Mouse (Mus musculus) A20 (cell line): ENCODE data around the gene Srgap2.
A peak's percentile ranks its signal among the peaks of the same experiment; 100 is the strongest.

Experiments
- DNase-seq: peaks from one replicate; pipeline ENCODE4 v3.0.0-alpha.2; 2011; ENCODE audit warnings: low read depth, low spot score

Srgap2 gene

GRCm38 (mm10) chr1:131417821-131418660, 109.1 kb downstream of the Srgap2 start:
- no peak for DNase-seq

- DNase-seq = no peak
Observed at GRCm38 (mm10) chr1:131417059-131417750, 109.9 kb downstream of the Srgap2 start.

GRCm38 (mm10) chr1:131403567-131403966, 123.6 kb downstream of the Srgap2 start:
- DNase-seq = no peak

- DNase-seq = no peak
Observed at GRCm38 (mm10) chr1:131400844-131401243, 126.3 kb downstream of the Srgap2 start.

- no peak for DNase-seq
Observed at GRCm38 (mm10) chr1:131398181-131398580, 129.0 kb downstream of the Srgap2 start.

- peak; percentile 87 for DNase-seq
Observed at GRCm38 (mm10) chr1:131384406-131384805, 142.7 kb downstream of the Srgap2 start.

- DNase-seq = no peak
Observed at GRCm38 (mm10) chr1:131382184-131382583, 145.0 kb downstream of the Srgap2 start.

- no peak for DNase-seq
Observed at GRCm38 (mm10) chr1:131380254-131380653, 146.9 kb downstream of the Srgap2 start.

GRCm38 (mm10) chr1:131378914-131379474, 148.2 kb downstream of the Srgap2 start:
- DNase-seq = no peak

- no peak for DNase-seq
Observed at GRCm38 (mm10) chr1:131378081-131378913, 148.9 kb downstream of the Srgap2 start.

GRCm38 (mm10) chr1:131365832-131366231, 161.3 kb downstream of the Srgap2 start:
- DNase-seq = peak; percentile 64

GRCm38 (mm10) chr1:131364432-131364831, 162.7 kb downstream of the Srgap2 start:
- peak; percentile 42 for DNase-seq

GRCm38 (mm10) chr1:131363887-131364286, 163.3 kb downstream of the Srgap2 start:
- DNase-seq = no peak

- no peak for DNase-seq
Observed at GRCm38 (mm10) chr1:131362089-131362488, 165.1 kb downstream of the Srgap2 start.

GRCm38 (mm10) chr1:131360800-131361199, 166.4 kb downstream of the Srgap2 start:
- DNase-seq = no peak

- DNase-seq = no peak
Observed at GRCm38 (mm10) chr1:131359609-131360008, 167.5 kb downstream of the Srgap2 start.

GRCm38 (mm10) chr1:131357213-131357612, 169.9 kb downstream of the Srgap2 start:
- DNase-seq = no peak

- DNase-seq = no peak
Observed at GRCm38 (mm10) chr1:131351436-131351835, 175.7 kb downstream of the Srgap2 start.

- no peak for DNase-seq
Observed at GRCm38 (mm10) chr1:131349993-131350510, 177.1 kb downstream of the Srgap2 start.

- DNase-seq = no peak
Observed at GRCm38 (mm10) chr1:131347708-131348107, 179.4 kb downstream of the Srgap2 start.

- DNase-seq = no peak
Observed at GRCm38 (mm10) chr1:131346916-131347555, 180.1 kb downstream of the Srgap2 start.
